Comparison of ENCODE assay signal across 21 mouse cellular contexts in genomic region chr17:28406471-28406870, GRCm38 (mm10). TPM values are rescaled to one million over a fixed set of nuclear protein-coding genes. Genes with fewer than 3 reads are reported as not detected.
DNase-seq lines count a peak whose midpoint lies in the region; ATAC-seq lines count a peak whose summit lies in the region.
"Had no signal": no experiment of that assay in that cellular context is flagged by ENCODE, and none has a peak within 500 bp of the region (broad histone marks: within the 10 kb centered on the region; RNA-seq: fewer than 3 reads in every experiment).

No protein-coding gene starts in this region.

- WGBS in forebrain, embryonic 13.5 days: 88% methylated on average over 7 of the region's 7 CpGs
- 87% methylated on average over 7 of the region's 7 CpGs for WGBS in forebrain, embryonic 10.5 days

- DNase-seq in forebrain, embryonic 10.5 days (ENCODE audit: extremely low spot score, low spot score): no peak
- DNase-seq in right cerebral cortex, adult 2 months (ENCODE audit: low spot score in 2 of 2): peak; percentile 27 to 46
- no peak for DNase-seq in right cerebral cortex, postnatal 14 days
- peak; percentile 75 to 88 for DNase-seq in layer of hippocampus, adult 18-20 months (ENCODE audit: low spot score in 2 of 2)
- no peak for DNase-seq in urinary bladder, postnatal 14 days (ENCODE audit: low spot score)
- DNase-seq in adrenal gland, adult 8-10 months: no peak
- DNase-seq: heart, adult 2 months; kidney, adult 11 months; kidney, postnatal 14 days; liver; thymus, postnatal 25 days had no signal

- no peaks in the 10 kb centered on the region for H3K9me3 ChIP-seq in forebrain, embryonic 13.5 days (replicated peaks)
- H3K9me3 ChIP-seq in forebrain, embryonic 10.5 days: peaks cover 6% of the 10 kb centered on the region; the same call in 1 of the 2 replicates
- H3K9me3 ChIP-seq: embryonic facial prominence, embryonic 10.5 days; hindbrain, embryonic 13.5 days; lung, embryonic 15.5 days; midbrain, embryonic 15.5 days had no signal

- no peak for ATAC-seq in forebrain, embryonic 13.5 days
- ATAC-seq: Patski had no signal

- H3K27me3 ChIP-seq in forebrain, embryonic 13.5 days: no peaks in the 10 kb centered on the region
- no peaks in the 10 kb centered on the region for H3K27me3 ChIP-seq in forebrain, embryonic 10.5 days (ENCODE audit: poor library complexity, severe bottlenecking)
- H3K27me3 ChIP-seq: hindbrain, embryonic 13.5 days; lung, embryonic 15.5 days; midbrain, embryonic 15.5 days; Patski had no signal

- 0 out of 2 replicates have a peak overlapping the region, but pooled peaks have one; percentile 1 for H3K27ac ChIP-seq in forebrain, embryonic 13.5 days
- H3K27ac ChIP-seq in forebrain, embryonic 10.5 days: no peak overlapping the region
- H3K27ac ChIP-seq: embryonic facial prominence, embryonic 10.5 days; heart, adult 2 months; hindbrain, embryonic 13.5 days; lung, embryonic 15.5 days; midbrain, embryonic 15.5 days had no signal

- H3K36me3 ChIP-seq in forebrain, embryonic 13.5 days (ENCODE audit: poor library complexity, severe bottlenecking): peaks cover 46% of the 10 kb centered on the region
- H3K36me3 ChIP-seq in forebrain, embryonic 10.5 days (replicated peaks): peaks cover 67% of the 10 kb centered on the region

- no peak overlapping the region for H3K4me2 ChIP-seq in forebrain, embryonic 13.5 days
- H3K4me2 ChIP-seq: hindbrain, embryonic 13.5 days; lung, embryonic 15.5 days; midbrain, embryonic 15.5 days had no signal

- H3K4me1 ChIP-seq in forebrain, embryonic 13.5 days: no peaks in the 10 kb centered on the region
- no peaks in the 10 kb centered on the region for H3K4me1 ChIP-seq in forebrain, embryonic 10.5 days
- H3K4me1 ChIP-seq: hindbrain, embryonic 13.5 days; lung, embryonic 15.5 days; midbrain, embryonic 15.5 days had no signal

- no peak overlapping the region for H3K9ac ChIP-seq in forebrain, embryonic 13.5 days
- H3K9ac ChIP-seq: hindbrain, embryonic 13.5 days; lung, embryonic 15.5 days; midbrain, embryonic 15.5 days had no signal

- H3K4me3 ChIP-seq in forebrain, embryonic 13.5 days: no peak overlapping the region
- H3K4me3 ChIP-seq in forebrain, embryonic 10.5 days: no peak overlapping the region
- H3K4me3 ChIP-seq: embryonic facial prominence, embryonic 10.5 days; erythroblast, embryonic 14.5 days; heart, adult 2 months; hindbrain, embryonic 13.5 days; lung, embryonic 15.5 days; midbrain, embryonic 15.5 days had no signal

RNA-seq across cellular contexts. Expression of gene Tulp1, which starts 41.4 kb away (rescaled TPM):
- 1.4 and 1.7 TPM in 2 replicates for polyA plus RNA-seq in forebrain, embryonic 13.5 days (2015; fragmentation: Nextera tagmentation; extraction: Ambion mirVana)
- polyA plus RNA-seq in forebrain, embryonic 10.5 days (2016; fragmentation: Nextera tagmentation; extraction: Ambion mirVana): 3.5 and 3.8 TPM in 2 replicates
- total RNA-seq in layer of hippocampus, adult 18-20 months (2021): not detected
- total RNA-seq in adrenal gland, adult 8-10 months (2022): under 1 TPM in 2 of 4 experiments, not detected in 2; 0.16 to 0.49 TPM
- total RNA-seq: gastrocnemius, adult 8-10 months; heart, adult 2 months; megakaryocyte progenitor cell, adult 5-6 weeks had no signal
- polyA plus RNA-seq: cerebellum, adult 2 months; heart, adult 2 months; Patski had no signal

RNA-seq across cellular contexts. Expression of gene Tead3, which starts 55.9 kb away (rescaled TPM):
- polyA plus RNA-seq in forebrain, embryonic 13.5 days (2015; fragmentation: Nextera tagmentation; extraction: Ambion mirVana): 2.4 and 2.8 TPM in 2 replicates
- 5.2 and 5.5 TPM in 2 replicates for polyA plus RNA-seq in forebrain, embryonic 10.5 days (2016; fragmentation: Nextera tagmentation; extraction: Ambion mirVana)
- 1 to 10 TPM; 2.0 to 2.4 TPM for total RNA-seq in layer of hippocampus, adult 18-20 months (2021)
- 10 to 100 TPM in 3 of 4 experiments, 1 to 10 TPM in 1; 8.5 to 21.1 (median 13.3) TPM for total RNA-seq in adrenal gland, adult 8-10 months (2022)

Comparison
In these comparisons a context has a peak if more than half of its experiments do, and no peak if none do; other contexts are left out.
1. DNase-seq: peak in right cerebral cortex, adult 2 months (2 of 2) and layer of hippocampus, adult 18-20 months (2 of 2); none in forebrain, embryonic 10.5 days (single experiment), right cerebral cortex, postnatal 14 days (single experiment), urinary bladder, postnatal 14 days (single experiment) and adrenal gland, adult 8-10 months (single experiment).